Mouse (Mus musculus): Measurements from ENCODE around the gene Slc48a1.

Gene Slc48a1

DNA sequence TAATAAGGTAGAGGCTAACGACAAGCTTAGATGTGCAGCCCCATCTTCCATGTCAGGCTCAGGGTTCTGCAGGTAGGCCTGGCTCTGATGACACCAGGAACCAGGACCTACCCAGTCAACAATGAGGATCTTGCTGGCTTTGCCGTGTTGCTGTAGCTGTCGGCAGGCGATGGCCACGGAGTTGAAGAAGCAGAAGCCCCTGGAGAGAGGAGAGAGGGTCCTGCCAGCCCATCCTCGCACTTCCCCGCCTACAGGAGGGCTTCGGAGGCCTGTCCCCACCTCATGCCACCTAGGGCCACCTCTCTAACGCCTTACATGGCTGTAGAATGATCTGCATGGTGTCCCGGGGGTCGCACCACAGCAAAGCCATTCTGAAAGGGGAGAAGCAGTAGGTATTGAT is 21.1 kb downstream of the Slc48a1 start:
- DNase-seq (ENCODE audit: extremely low spot score, low read depth, low spot score), result no peak

- no peak for DNase-seq (ENCODE audit: extremely low spot score, low read depth, low spot score)
These were observed 22.5 kb downstream of the Slc48a1 start for GRCm38 (mm10) chr15:97800853-97801252.

DNA sequence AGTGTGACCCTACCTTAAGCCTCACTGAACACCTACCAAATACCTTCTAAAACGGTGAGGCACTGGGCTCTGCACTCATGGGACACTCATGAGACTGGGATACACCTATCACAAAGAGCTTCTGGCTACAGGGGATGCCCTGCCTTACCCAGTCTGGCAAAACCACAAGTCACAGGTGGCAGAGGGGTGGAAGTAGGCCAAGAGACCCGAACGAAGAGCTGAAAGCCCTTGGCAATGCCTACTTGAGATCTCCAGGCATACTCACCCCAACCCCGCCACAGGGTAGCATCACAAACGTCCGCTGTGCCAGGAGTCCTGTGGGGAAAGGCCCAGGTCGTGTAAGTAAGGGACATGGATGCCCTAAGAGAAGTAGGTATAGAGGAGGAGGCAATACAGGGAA is 23.5 kb downstream of the Slc48a1 start:
- no peak for DNase-seq (ENCODE audit: extremely low spot score, low read depth, low spot score)

DNA sequence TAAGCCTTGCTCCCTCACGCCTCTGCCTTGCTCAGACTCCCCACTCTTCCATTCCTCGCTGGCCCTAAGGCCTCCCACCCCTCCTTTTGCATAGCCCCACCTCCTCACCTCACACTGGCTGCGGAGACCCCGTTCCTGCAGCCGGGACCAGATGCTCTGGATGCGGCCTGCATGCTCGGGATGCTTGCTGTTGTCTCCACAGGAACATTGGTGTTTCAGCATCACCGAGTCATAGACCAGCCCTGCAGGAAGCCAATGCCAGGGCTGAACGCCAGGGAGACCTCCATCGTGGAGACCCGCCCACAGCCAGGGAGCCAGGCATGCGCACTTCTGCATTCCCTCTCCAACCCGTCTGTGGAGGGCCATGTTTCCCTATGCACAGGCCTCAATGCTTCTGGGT is 24.3 kb downstream of the Slc48a1 start:
- DNase-seq (ENCODE audit: extremely low spot score, low read depth, low spot score), result no peak

DNA sequence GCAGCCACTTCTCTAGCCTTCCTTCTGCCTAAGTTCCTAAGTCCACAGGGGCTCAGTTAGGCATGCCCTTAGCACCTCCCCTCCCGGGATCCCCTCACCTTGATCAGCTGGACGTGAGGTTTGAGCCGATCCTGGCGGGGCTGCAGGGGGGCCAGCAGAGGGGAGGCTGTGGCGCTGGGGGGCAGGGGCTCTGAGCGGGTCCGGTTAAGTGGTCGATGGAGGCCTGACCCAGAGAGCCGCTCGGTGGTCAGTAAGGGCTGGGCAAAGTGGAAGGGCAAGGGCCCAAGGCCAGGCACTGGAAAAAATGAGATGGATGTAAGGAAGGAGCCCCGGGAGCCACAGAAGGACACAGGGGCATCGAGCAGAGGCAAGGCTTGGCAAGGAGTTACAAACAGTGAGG is 29.5 kb downstream of the Slc48a1 start:
- DNase-seq (ENCODE audit: extremely low spot score, low read depth, low spot score), result no peak

- no peak for DNase-seq (ENCODE audit: extremely low spot score, low read depth, low spot score)
These were observed 30.2 kb downstream of the Slc48a1 start for GRCm38 (mm10) chr15:97808532-97808931.

DNA sequence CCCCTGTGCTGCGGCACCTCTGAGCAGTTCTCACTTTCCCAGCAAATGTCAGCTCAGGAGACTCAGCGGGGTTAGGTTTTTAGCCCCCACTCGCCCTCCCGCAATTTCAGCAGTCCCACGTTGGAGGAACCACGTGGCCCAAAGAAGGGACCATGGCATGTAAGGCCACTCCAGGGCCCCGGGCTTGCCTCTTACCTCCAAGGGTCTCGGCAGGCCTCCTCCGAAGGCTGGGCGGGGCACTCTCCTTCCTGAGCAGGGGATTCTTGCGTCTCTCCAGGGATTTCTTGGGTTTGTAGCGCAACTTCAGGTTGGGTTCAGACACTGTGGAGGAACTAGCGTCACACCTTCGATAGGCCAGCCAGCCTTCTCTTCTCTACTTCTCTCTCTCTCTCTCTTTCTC is 30.9 kb downstream of the Slc48a1 start:
- no peak for DNase-seq (ENCODE audit: extremely low spot score, low read depth, low spot score)

DNA sequence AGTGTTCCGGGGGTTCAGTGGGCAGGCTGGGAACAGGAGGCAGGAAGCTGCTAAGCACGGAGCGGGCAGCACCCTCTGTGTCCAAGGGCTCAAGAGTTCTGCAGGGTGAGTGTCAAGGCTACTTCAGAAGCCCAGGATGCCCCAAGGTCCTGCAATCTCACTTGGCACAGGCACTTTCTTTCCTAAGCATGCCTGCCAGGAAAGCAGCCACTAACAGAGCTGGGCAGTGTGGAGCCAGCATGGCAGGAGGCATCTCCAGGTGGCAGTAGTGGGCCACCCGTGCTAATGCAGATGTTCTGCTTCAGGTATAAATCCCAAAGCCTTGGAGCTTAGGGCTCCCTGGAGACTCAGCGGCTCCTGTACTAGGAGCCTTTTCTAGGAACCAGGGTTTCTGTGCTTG is 31.6 kb downstream of the Slc48a1 start:
- DNase-seq (ENCODE audit: extremely low spot score, low read depth, low spot score), result no peak

DNA sequence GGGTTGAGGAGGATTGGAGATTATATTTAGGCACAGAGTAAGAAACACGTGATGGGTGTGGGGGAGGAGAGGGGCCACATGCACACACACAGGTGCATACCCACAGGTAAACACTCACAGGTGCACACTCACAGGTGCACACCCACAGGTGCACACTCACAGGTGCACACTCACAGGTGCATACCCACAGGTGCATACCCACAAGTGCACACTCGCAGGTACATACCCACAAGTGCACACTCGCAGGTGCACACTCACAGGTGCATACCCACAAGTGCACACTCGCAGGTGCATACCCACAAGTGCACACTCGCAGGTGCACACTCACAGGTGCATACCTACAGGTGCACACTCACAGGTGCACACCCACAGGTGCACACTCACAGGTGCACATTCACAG is 32.1 kb downstream of the Slc48a1 start:
- no peak for DNase-seq (ENCODE audit: extremely low spot score, low read depth, low spot score)

- no peak for DNase-seq (ENCODE audit: extremely low spot score, low read depth, low spot score)
These were observed 33.0 kb downstream of the Slc48a1 start for GRCm38 (mm10) chr15:97811307-97811706.

DNA sequence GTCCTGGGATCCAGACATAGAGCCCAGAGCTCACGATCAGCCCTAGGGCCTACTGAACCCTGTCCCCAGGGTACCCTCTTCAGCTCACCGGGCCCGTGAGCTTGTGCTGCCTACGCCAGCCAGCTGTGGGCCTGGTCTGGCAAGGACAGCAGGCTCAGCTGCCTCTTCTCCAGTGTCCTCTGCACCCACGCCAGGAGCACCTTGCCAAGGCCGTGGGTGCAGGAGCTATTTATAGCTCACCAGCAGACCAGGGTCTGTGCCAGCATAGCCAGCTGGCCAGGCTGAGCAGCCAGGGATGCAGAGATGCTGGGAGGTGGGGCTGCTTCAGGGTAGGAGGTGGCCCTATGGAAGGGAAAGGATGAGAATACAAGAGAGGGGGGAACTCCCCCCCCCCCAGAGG is 33.8 kb downstream of the Slc48a1 start:
- no peak for DNase-seq (ENCODE audit: extremely low spot score, low read depth, low spot score)

GRCm38 (mm10) chr15:97812875-97813274 is 34.6 kb downstream of the Slc48a1 start:
- no peak for DNase-seq (ENCODE audit: extremely low spot score, low read depth, low spot score)

DNA sequence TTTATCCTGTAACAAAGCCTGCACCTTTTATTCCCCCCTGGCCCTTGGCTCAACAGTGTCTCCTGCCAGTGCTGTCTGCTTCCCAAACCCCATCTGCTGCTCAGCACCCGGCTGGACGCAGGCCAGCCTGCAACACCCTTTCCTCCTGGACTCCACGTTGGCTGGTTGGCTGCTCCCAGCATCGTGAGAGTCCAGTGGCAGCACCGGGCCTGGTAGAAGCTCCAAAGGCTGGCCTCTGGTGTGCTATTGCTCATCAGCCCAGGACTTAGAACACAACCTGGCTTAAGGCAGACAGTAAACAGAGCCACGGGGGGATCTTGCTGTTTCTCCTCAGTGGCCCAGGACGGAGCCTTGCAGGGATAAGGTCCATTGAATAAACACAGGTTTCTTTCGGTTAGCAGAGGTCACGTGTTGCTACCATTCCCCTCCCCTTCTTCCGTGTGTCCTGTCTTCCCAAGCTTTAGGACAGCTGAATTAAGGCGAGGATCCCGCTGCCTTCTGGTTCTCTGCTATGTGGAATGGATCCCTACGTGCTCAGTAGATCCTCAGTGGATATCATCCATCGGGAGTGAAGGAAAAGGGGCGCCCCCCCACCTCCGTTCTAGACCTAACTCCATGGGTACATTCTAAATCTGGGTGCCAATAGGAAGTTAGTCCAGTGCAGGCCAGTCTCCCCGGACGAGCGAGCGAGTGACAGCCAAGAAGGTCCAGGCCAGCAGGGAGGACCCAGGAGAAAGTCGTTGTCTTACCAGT is 35.3 kb downstream of the Slc48a1 start:
- DNase-seq (ENCODE audit: extremely low spot score, low read depth, low spot score), result no peak

DNA sequence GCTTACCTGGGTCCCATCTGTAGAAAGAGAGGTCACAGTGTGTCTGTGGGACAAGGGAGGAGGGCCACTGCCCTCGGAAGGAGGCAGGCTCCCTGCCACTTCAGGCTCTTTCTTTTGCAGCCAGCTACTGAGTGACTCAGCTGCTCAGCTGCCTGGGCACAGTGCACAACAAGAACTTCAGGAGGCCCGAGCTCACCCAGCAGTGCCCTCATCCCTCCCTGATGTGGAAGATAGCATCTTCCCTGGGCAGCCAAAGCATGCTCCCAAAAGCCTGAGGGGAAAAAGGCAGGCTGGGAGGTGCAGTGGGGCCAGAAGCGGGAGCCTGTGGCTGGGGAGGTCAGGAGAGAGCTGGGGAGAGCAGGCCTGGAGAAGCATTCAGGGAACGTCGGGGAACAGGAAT is 36.4 kb downstream of the Slc48a1 start:
- no peak for DNase-seq (ENCODE audit: extremely low spot score, low read depth, low spot score)

DNA sequence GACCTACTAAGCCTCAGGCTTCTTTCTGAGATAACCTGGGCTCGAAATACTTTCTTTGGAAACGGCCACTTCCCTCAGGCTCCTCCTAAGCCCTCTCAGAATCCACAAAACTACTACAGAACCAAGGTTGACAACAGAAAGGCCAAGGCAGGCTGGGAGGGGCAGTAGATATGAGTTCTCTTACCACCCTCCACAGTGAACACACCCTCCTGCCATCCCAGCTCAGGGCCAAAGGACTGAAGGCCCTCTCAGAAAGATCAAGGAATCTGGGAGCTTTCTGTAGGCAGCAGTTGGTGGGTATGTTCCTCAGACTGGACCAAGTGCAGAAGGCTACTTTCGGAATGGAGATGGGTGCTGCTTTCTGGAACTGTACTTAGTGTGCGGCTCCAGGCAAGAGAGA is 36.9 kb downstream of the Slc48a1 start:
- DNase-seq (ENCODE audit: extremely low spot score, low read depth, low spot score), result no peak

- DNase-seq (ENCODE audit: extremely low spot score, low read depth, low spot score), result no peak
These were observed 38.1 kb downstream of the Slc48a1 start for GRCm38 (mm10) chr15:97816199-97816994.

- DNase-seq (ENCODE audit: extremely low spot score, low read depth, low spot score), result no peak
These were observed 41.6 kb downstream of the Slc48a1 start for GRCm38 (mm10) chr15:97819937-97820336.

- no peak for DNase-seq (ENCODE audit: extremely low spot score, low read depth, low spot score)
These were observed 43.1 kb downstream of the Slc48a1 start for GRCm38 (mm10) chr15:97821321-97821982.

- DNase-seq (ENCODE audit: extremely low spot score, low read depth, low spot score), result no peak
These were observed 43.7 kb downstream of the Slc48a1 start for GRCm38 (mm10) chr15:97821983-97822363.

- no peak for DNase-seq (ENCODE audit: extremely low spot score, low read depth, low spot score)
These were observed 44.4 kb downstream of the Slc48a1 start for GRCm38 (mm10) chr15:97822545-97823228.

- DNase-seq (ENCODE audit: extremely low spot score, low read depth, low spot score), result no peak
These were observed 45.2 kb downstream of the Slc48a1 start for GRCm38 (mm10) chr15:97823479-97823878.

All from hindlimb bud, embryonic 11.5 days (tissue).